13 mouse cellular contexts compared by ENCODE assay signal in genomic region chr1:58773905-58774304, GRCm38 (mm10). TPM values are rescaled to one million over a fixed set of nuclear protein-coding genes. Genes with fewer than 3 reads are reported as not detected.
DNase-seq lines count a peak whose midpoint lies in the region; ATAC-seq lines count a peak whose summit lies in the region.
"Had no signal": no experiment of that assay in that cellular context is flagged by ENCODE, and none has a peak within 500 bp of the region (broad histone marks: within the 10 kb centered on the region; RNA-seq: fewer than 3 reads in every experiment).

No protein-coding gene starts in this region.

- peak; percentile 47; the same call in 1 of the 2 replicates for ATAC-seq in liver, embryonic 16.5 days (ENCODE audit: low read depth)

- H3K27me3 ChIP-seq in liver, embryonic 16.5 days (ENCODE audit: control insufficient read depth, insufficient read depth, low read depth, low read length), result no peaks in the 10 kb centered on the region
- H3K27me3 ChIP-seq: heart, embryonic 15.5 days; neural tube, embryonic 12.5 days had no signal

- no peaks in the 10 kb centered on the region for H3K9me3 ChIP-seq in liver, embryonic 16.5 days (replicated peaks; ENCODE audit: control insufficient read depth, low read length)
- H3K9me3 ChIP-seq: heart, embryonic 15.5 days; neural tube, embryonic 12.5 days had no signal

- H3K4me3 ChIP-seq in liver, embryonic 16.5 days (ENCODE audit: low read depth, low read length), result no peak overlapping the region
- H3K4me3 ChIP-seq: heart, embryonic 15.5 days; neural tube, embryonic 12.5 days had no signal

- no peaks in the 10 kb centered on the region for H3K4me1 ChIP-seq in liver, embryonic 16.5 days (ENCODE audit: control insufficient read depth, low read depth, low read length)
- H3K4me1 ChIP-seq: heart, embryonic 15.5 days; neural tube, embryonic 12.5 days had no signal

- DNase-seq in liver, result no peak
- DNase-seq in A20 (ENCODE audit: low read depth, low spot score), result peak; percentile 72
- DNase-seq in CD4-positive, CD25-positive, alpha-beta regulatory T cell, adult 2 months (ENCODE audit: low read depth, low spot score), result peak; percentile 67
- DNase-seq in kidney, postnatal 25 days, result peak; percentile 35 to 54
- DNase-seq in embryo, embryonic 10.5 days (ENCODE audit: low spot score), result no peak
- DNase-seq in natural killer cell, adult 2 months (ENCODE audit: low spot score in 2 of 2), result no peak
- DNase-seq in right cerebral cortex, adult 2 months (ENCODE audit: low spot score in 2 of 2), result no peak
- DNase-seq: cerebellum, postnatal 10 days; right cerebral cortex, postnatal 25 days; thymus, adult 2 months had no signal

- WGBS in liver, embryonic 16.5 days (ENCODE audit: insufficient replicate concordance), result 45% methylated on average over 2 of the region's 2 CpGs

- no peak overlapping the region for H3K4me2 ChIP-seq in liver, embryonic 16.5 days (ENCODE audit: low read depth, low read length)
- H3K4me2 ChIP-seq: heart, embryonic 15.5 days; neural tube, embryonic 12.5 days had no signal

- no peaks in the 10 kb centered on the region for H3K36me3 ChIP-seq in liver, embryonic 16.5 days (ENCODE audit: control insufficient read depth, insufficient read depth)
- H3K36me3 ChIP-seq: heart, embryonic 15.5 days; neural tube, embryonic 12.5 days had no signal

- H3K27ac ChIP-seq in liver, embryonic 16.5 days (ENCODE audit: low read length), result no peak overlapping the region
- H3K27ac ChIP-seq: heart, embryonic 15.5 days; neural tube, embryonic 12.5 days had no signal

- H3K9ac ChIP-seq in liver, embryonic 16.5 days (ENCODE audit: low read depth, low read length), result no peak overlapping the region
- H3K9ac ChIP-seq: heart, embryonic 15.5 days; neural tube, embryonic 12.5 days had no signal

RNA-seq across cellular contexts. Expression of gene Casp8, which starts 21.3 kb away (rescaled TPM):
- 13.9 and 15.6 TPM in 2 replicates for polyA plus RNA-seq in liver, embryonic 16.5 days (2015; fragmentation: Nextera tagmentation; extraction: Ambion mirVana)

Comparison
In these comparisons a context has a peak if more than half of its experiments do, and no peak if none do; other contexts are left out.
1. DNase-seq: peak in A20 (single experiment), CD4-positive, CD25-positive, alpha-beta regulatory T cell, adult 2 months (single experiment) and kidney, postnatal 25 days (2 of 2); none in liver (single experiment), embryo, embryonic 10.5 days (single experiment), natural killer cell, adult 2 months (0 of 2) and right cerebral cortex, adult 2 months (0 of 2).